Mouse (Mus musculus) heart, embryonic 12.5 days (tissue): ENCODE results near the gene Usp8. TPM values are rescaled to one million over a fixed set of nuclear protein-coding genes. Genes with fewer than 3 reads are reported as not detected.
A peak's percentile ranks its signal among the peaks of the same experiment; 100 is the strongest.

Experiments used
- ATAC-seq: fragments of 200-750 bp; cut with Nextera tagmentation; 2 replicates; pipeline ENCODE4 v1.8.0; 2017; ENCODE audit warnings: moderate TSS enrichment, moderate library complexity; ENCODE audit not compliant: insufficient number of reproducible peaks, low FRiP score
- H3K27ac ChIP-seq: fragments of 300-500 bp; sonication (generic); 2 replicates; pipeline ENCODE4 v1.5.1; 2016; ENCODE audit warnings: mild to moderate bottlenecking, moderate library complexity; ENCODE audit not compliant: poor library complexity, severe bottlenecking
- H3K27me3 ChIP-seq: fragments of 300-500 bp; sonication (generic); replicated peaks from 2 replicates; pipeline ENCODE4 v1.6.1; 2016; ENCODE audit warnings: mild to moderate bottlenecking, moderate library complexity
- H3K36me3 ChIP-seq: fragments of 300-500 bp; sonication (generic); 2 replicates; pipeline ENCODE4 v1.6.1; 2016; ENCODE audit warnings: mild to moderate bottlenecking, moderate library complexity
- H3K4me1 ChIP-seq: fragments of 300-500 bp; sonication (generic); replicated peaks from 2 replicates; pipeline ENCODE4 v1.6.1; 2016; ENCODE audit warnings: mild to moderate bottlenecking
- H3K4me2 ChIP-seq: fragments of 300-500 bp; sonication (generic); 2 replicates; pipeline ENCODE4 v1.6.1; 2016; ENCODE audit warnings: mild to moderate bottlenecking, moderate library complexity
- H3K4me3 ChIP-seq: fragments of 300-500 bp; sonication (generic); 2 replicates; pipeline ENCODE4 v1.5.1; 2016; ENCODE audit warnings: mild to moderate bottlenecking
- H3K9ac ChIP-seq: fragments of 300-500 bp; sonication (generic); 2 replicates; pipeline ENCODE4 v1.6.1; 2016; ENCODE audit warnings: mild to moderate bottlenecking, moderate library complexity
- H3K9me3 ChIP-seq: fragments of 300-500 bp; sonication (generic); replicated peaks from 2 replicates; pipeline ENCODE4 v1.6.1; 2016; ENCODE audit warnings: mild to moderate bottlenecking, moderate library complexity
- WGBS: fragments of 180-500 bp; shearing (Covaris S2); methylation state at CpG from one replicate; pipeline ENCODE4 v1.1.7; 2016; 5-methylcytosine and 5-hydroxymethylcytosine counted together
- polyA plus RNA-seq: library from polyadenylated mRNA; unstranded; fragments of >200 nt; fragmentation: Nextera tagmentation; extraction: Ambion mirVana; gene quantifications from 2 replicates; pipeline ENCODE4 v1.2.1, GENCODE M21; 2016

The Usp8 gene
- polyA plus RNA-seq, 1 experiment from 2014 or later = 37.5 TPM

- peaks cover 65% of the 10 kb centered on the region for H3K36me3 ChIP-seq
- H3K9me3 ChIP-seq = no peaks in the 10 kb centered on the region
- H3K4me3 ChIP-seq = no peak overlapping the region
- H3K4me2 ChIP-seq = no peak overlapping the region
- H3K27me3 ChIP-seq = no peaks in the 10 kb centered on the region
- no peak for ATAC-seq
- no peak overlapping the region for H3K27ac ChIP-seq
- no peak overlapping the region for H3K9ac ChIP-seq
- no peaks in the 10 kb centered on the region for H3K4me1 ChIP-seq
- WGBS = 84% methylated on average over 2 of the region's 2 CpGs
These were observed 33.2 kb downstream of the Usp8 start for GRCm38 (mm10) chr2:126740314-126740713.

- Histone ChIP-seq H3K9ac (no peak overlapping the region), H3K27me3 (no peaks in the 10 kb centered on the region), H3K27ac (no peak overlapping the region), H3K36me3 (peaks cover 68% of the 10 kb centered on the region), H3K4me2 (no peak overlapping the region), H3K9me3 (no peaks in the 10 kb centered on the region), H3K4me3 (no peak overlapping the region), H3K4me1 (no peaks in the 10 kb centered on the region)
- WGBS = 80% methylated on average over 5 of the region's 5 CpGs
- no peak for ATAC-seq
These were observed 36.3 kb downstream of the Usp8 start for GRCm38 (mm10) chr2:126743389-126743788.

- Histone ChIP-seq H3K36me3 (peaks cover 89% of the 10 kb centered on the region), H3K9ac (no peak overlapping the region), H3K4me2 (no peak overlapping the region), H3K4me3 (no peak overlapping the region), H3K27ac (no peak overlapping the region), H3K9me3 (no peaks in the 10 kb centered on the region), H3K27me3 (no peaks in the 10 kb centered on the region), H3K4me1 (no peaks in the 10 kb centered on the region)
- no peak for ATAC-seq
- WGBS = 90% methylated on average over 6 of the region's 6 CpGs
These were observed 48.5 kb downstream of the Usp8 start for GRCm38 (mm10) chr2:126755664-126756063.

- Histone ChIP-seq H3K36me3 (peaks cover 85% of the 10 kb centered on the region), H3K4me3 (no peak overlapping the region), H3K4me1 (no peaks in the 10 kb centered on the region), H3K9ac (no peak overlapping the region), H3K27ac (no peak overlapping the region), H3K9me3 (no peaks in the 10 kb centered on the region), H3K4me2 (no peak overlapping the region), H3K27me3 (no peaks in the 10 kb centered on the region)
- 89% methylated on average over 7 of the region's 7 CpGs for WGBS
- no peak for ATAC-seq
These were observed 52.2 kb downstream of the Usp8 start for GRCm38 (mm10) chr2:126759351-126759750.

- 37% methylated on average over 11 of the region's 11 CpGs for WGBS
- peak overlapping the region; percentile 56 for H3K4me2 ChIP-seq
- H3K4me3 ChIP-seq = no peak overlapping the region
- H3K36me3 ChIP-seq = peaks cover 26% of the 10 kb centered on the region
- peaks cover 9% of the 10 kb centered on the region for H3K4me1 ChIP-seq
- H3K27me3 ChIP-seq = no peaks in the 10 kb centered on the region
- no peak overlapping the region for H3K27ac ChIP-seq
- H3K9ac ChIP-seq = peak overlapping the region; percentile 50; the same call in 1 of the 2 replicates
- ATAC-seq = no peak
- H3K9me3 ChIP-seq = no peaks in the 10 kb centered on the region
These were observed 58.9 kb downstream of the Usp8 start for GRCm38 (mm10) chr2:126765867-126766582.

GRCm38 (mm10) chr2:126767599-126767998 is 60.5 kb downstream of the Usp8 start:
- Histone ChIP-seq H3K36me3 (peaks cover 11% of the 10 kb centered on the region), H3K4me2 (no peak overlapping the region), H3K4me3 (no peak overlapping the region), H3K9me3 (no peaks in the 10 kb centered on the region), H3K27ac (no peak overlapping the region), H3K27me3 (no peaks in the 10 kb centered on the region), H3K4me1 (peaks cover 9% of the 10 kb centered on the region), H3K9ac (no peak overlapping the region)
- ATAC-seq = no peak
- WGBS = 97% methylated on average over 3 of the region's 3 CpGs

GRCm38 (mm10) chr2:126768194-126768593 is 61.1 kb downstream of the Usp8 start:
- H3K27ac ChIP-seq = no peak overlapping the region
- no peaks in the 10 kb centered on the region for H3K9me3 ChIP-seq
- H3K36me3 ChIP-seq = peaks cover 7% of the 10 kb centered on the region
- no peak overlapping the region for H3K4me2 ChIP-seq
- no peak for ATAC-seq
- 73% methylated on average over 4 of the region's 4 CpGs for WGBS
- no peak overlapping the region for H3K4me3 ChIP-seq
- H3K27me3 ChIP-seq = no peaks in the 10 kb centered on the region
- H3K9ac ChIP-seq = no peak overlapping the region
- H3K4me1 ChIP-seq = peaks cover 9% of the 10 kb centered on the region

- 64% methylated on average over 19 of the region's 19 CpGs for WGBS
- ATAC-seq = no peak
- H3K27ac ChIP-seq = no peak overlapping the region
These were observed 62.5 kb downstream of the Usp8 start for GRCm38 (mm10) chr2:126769431-126770181.

GRCm38 (mm10) chr2:126772217-126772616 is 65.1 kb downstream of the Usp8 start:
- Histone ChIP-seq H3K36me3 (no peaks in the 10 kb centered on the region), H3K27ac (no peak overlapping the region), H3K4me2 (no peak overlapping the region), H3K4me1 (no peaks in the 10 kb centered on the region; the same call in 1 of the 2 replicates), H3K9me3 (no peaks in the 10 kb centered on the region), H3K9ac (no peak overlapping the region), H3K27me3 (no peaks in the 10 kb centered on the region), H3K4me3 (no peak overlapping the region)
- no peak for ATAC-seq
- WGBS = 89% methylated on average over 5 of the region's 5 CpGs

More at GRCm38 (mm10) chr2:126769431-126770181, 62.5 kb downstream of the Usp8 start:
- Histone ChIP-seq H3K9me3 (no peaks in the 10 kb centered on the region), H3K9ac (no peak overlapping the region), H3K4me3 (no peak overlapping the region), H3K4me1 (peaks cover 9% of the 10 kb centered on the region), H3K4me2 (no peak overlapping the region), H3K36me3 (peaks cover 1% of the 10 kb centered on the region), H3K27me3 (no peaks in the 10 kb centered on the region)

GRCm38 (mm10) chr2:126775951-126776350 is 68.8 kb downstream of the Usp8 start:
- Histone ChIP-seq H3K4me1 (no peaks in the 10 kb centered on the region), H3K27me3 (no peaks in the 10 kb centered on the region), H3K4me3 (no peak overlapping the region), H3K27ac (no peak overlapping the region), H3K9me3 (no peaks in the 10 kb centered on the region), H3K36me3 (no peaks in the 10 kb centered on the region), H3K9ac (no peak overlapping the region), H3K4me2 (no peak overlapping the region)
- ATAC-seq = no peak
- 66% methylated on average over 4 of the region's 4 CpGs for WGBS

GRCm38 (mm10) chr2:126776416-126776815 is 69.3 kb downstream of the Usp8 start:
- Histone ChIP-seq H3K4me3 (no peak overlapping the region), H3K36me3 (no peaks in the 10 kb centered on the region), H3K4me1 (no peaks in the 10 kb centered on the region), H3K27ac (no peak overlapping the region), H3K9ac (no peak overlapping the region), H3K27me3 (no peaks in the 10 kb centered on the region), H3K4me2 (no peak overlapping the region), H3K9me3 (no peaks in the 10 kb centered on the region)
- 51% methylated on average over 1 of the region's 1 CpGs for WGBS
- no peak for ATAC-seq
